Mouse (Mus musculus): Measurements from ENCODE around the gene Terf2.

Terf2 gene

GRCm38 (mm10) chr8:107096366-107097036, at the start of gene Terf2:
TSS of gene Terf2 (minus strand) at chr8:107096547.
- peak; percentile 90 to 94 for DNase-seq (ENCODE audit: low spot score in 2 of 2)

GRCm38 (mm10) chr8:107143501-107143900, 47.2 kb upstream of the Terf2 start:
- no peak for DNase-seq (ENCODE audit: low spot score in 2 of 2)

GRCm38 (mm10) chr8:107142539-107142938, 46.2 kb upstream of the Terf2 start:
- DNase-seq (ENCODE audit: low spot score in 2 of 2) = no peak

- no peak for DNase-seq (ENCODE audit: low spot score in 2 of 2)
These were observed 43.5 kb upstream of the Terf2 start for GRCm38 (mm10) chr8:107139704-107140470.

GRCm38 (mm10) chr8:107138338-107138737, 42.0 kb upstream of the Terf2 start:
- DNase-seq (ENCODE audit: low spot score in 2 of 2) = no peak

- DNase-seq (ENCODE audit: low spot score in 2 of 2) = no peak
These were observed 41.2 kb upstream of the Terf2 start for GRCm38 (mm10) chr8:107137591-107137990.

- no peak for DNase-seq (ENCODE audit: low spot score in 2 of 2)
These were observed 39.8 kb upstream of the Terf2 start for GRCm38 (mm10) chr8:107136003-107136612.

- no peak for DNase-seq (ENCODE audit: low spot score in 2 of 2)
These were observed 37.5 kb upstream of the Terf2 start for GRCm38 (mm10) chr8:107133881-107134280.

- no peak for DNase-seq (ENCODE audit: low spot score in 2 of 2)
These were observed 36.5 kb upstream of the Terf2 start for GRCm38 (mm10) chr8:107132581-107133491.

- DNase-seq (ENCODE audit: low spot score in 2 of 2) = no peak
These were observed 33.7 kb upstream of the Terf2 start for GRCm38 (mm10) chr8:107130028-107130427.

- no peak for DNase-seq (ENCODE audit: low spot score in 2 of 2)
These were observed 33.1 kb upstream of the Terf2 start for GRCm38 (mm10) chr8:107129171-107130025.

- DNase-seq (ENCODE audit: low spot score in 2 of 2) = no peak
These were observed 28.0 kb upstream of the Terf2 start for GRCm38 (mm10) chr8:107124343-107124742.

- no peak for DNase-seq (ENCODE audit: low spot score in 2 of 2)
These were observed 26.8 kb upstream of the Terf2 start for GRCm38 (mm10) chr8:107123063-107123614.

GRCm38 (mm10) chr8:107121681-107122291, 25.4 kb upstream of the Terf2 start:
- no peak for DNase-seq (ENCODE audit: low spot score in 2 of 2)

- no peak for DNase-seq (ENCODE audit: low spot score in 2 of 2)
These were observed 24.5 kb upstream of the Terf2 start for GRCm38 (mm10) chr8:107120806-107121205.

- DNase-seq (ENCODE audit: low spot score in 2 of 2) = no peak
These were observed 23.1 kb upstream of the Terf2 start for GRCm38 (mm10) chr8:107119412-107119811.

- no peak for DNase-seq (ENCODE audit: low spot score in 2 of 2)
These were observed 22.5 kb upstream of the Terf2 start for GRCm38 (mm10) chr8:107118803-107119233.

- DNase-seq (ENCODE audit: low spot score in 2 of 2) = no peak
These were observed 20.7 kb upstream of the Terf2 start for GRCm38 (mm10) chr8:107117019-107117418.

GRCm38 (mm10) chr8:107116023-107116422, 19.7 kb upstream of the Terf2 start:
- peak; percentile 62 to 77 for DNase-seq (ENCODE audit: low spot score in 2 of 2)

- DNase-seq (ENCODE audit: low spot score in 2 of 2) = no peak
These were observed 18.6 kb upstream of the Terf2 start for GRCm38 (mm10) chr8:107115008-107115320.

All from urinary bladder, postnatal 4 days (tissue).